Mouse (Mus musculus) thymus, postnatal 0 days (tissue): Measurements from ENCODE around the gene Olfr825. TPM values are rescaled to one million over a fixed set of nuclear protein-coding genes. Genes with fewer than 3 reads are reported as not detected.
"Not testable (repeated sequence)": the region's sequence is repeated elsewhere in the genome, so short reads cannot be mapped to it uniquely, and the experiment has no call there.

Source experiments
- DNase-seq: peaks from one replicate; pipeline ENCODE4 v3.0.0-alpha.2; 2015; ENCODE audit warnings: low spot score
- polyA plus RNA-seq: library from polyadenylated mRNA; unstranded; fragments of >200 nt; fragmentation: Nextera tagmentation; extraction: Ambion mirVana; gene quantifications from 2 replicates; pipeline ENCODE4 v1.2.1, GENCODE M21; 2015

Gene Olfr825
- not detected in 2 replicates for polyA plus RNA-seq

DNA sequence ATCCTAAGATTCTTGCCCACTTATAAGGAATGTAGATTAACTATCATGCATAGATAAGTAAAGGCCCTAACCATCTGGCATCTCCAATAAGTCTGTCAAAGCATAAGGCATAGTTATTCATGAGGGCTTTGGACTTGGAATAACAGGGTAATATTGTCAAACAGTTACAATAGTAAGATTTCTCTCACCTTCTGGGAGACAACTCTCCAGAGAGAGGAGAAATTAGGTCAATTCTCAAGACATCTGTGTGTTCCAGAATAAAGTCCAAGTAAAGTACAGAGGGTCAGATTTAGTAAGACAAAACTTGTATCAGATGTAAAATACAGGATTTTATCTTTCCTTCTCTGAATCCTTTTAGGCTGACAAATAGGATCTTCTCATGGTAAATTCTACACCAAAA, at the start of gene Olfr825:
TSS of gene Olfr825 (minus strand) at position 101 of the 400 bp plus-strand sequence.
- no peak for DNase-seq

GRCm38 (mm10) chr10:130214303-130214702, 47.7 kb upstream of the Olfr825 start, which contains the start of gene Olfr827:
TSS of gene Olfr827 (minus strand) at chr10:130214403.
- no peak for DNase-seq

DNA sequence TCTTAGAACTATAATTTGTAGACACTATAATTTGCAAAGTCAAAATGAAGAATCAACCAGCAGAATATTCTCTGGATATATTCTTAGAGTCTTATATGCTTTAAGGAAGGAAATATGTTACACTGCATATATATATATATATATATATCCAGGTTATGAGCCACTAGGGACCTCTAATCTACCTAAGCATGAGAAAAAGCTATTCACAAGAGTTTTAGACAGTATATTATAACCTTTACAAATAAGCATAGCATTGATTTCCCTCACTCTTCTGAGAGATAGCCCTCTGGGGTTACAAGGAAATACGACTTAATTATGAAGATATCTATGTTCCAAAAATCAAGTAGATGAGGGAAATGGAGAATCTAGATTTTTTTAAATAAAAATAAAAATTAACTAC, 17.5 kb upstream of the Olfr825 start, which contains the start of gene Olfr826:
TSS of gene Olfr826 (minus strand) at position 101 of the 400 bp plus-strand sequence.
- DNase-seq, result no peak

DNA sequence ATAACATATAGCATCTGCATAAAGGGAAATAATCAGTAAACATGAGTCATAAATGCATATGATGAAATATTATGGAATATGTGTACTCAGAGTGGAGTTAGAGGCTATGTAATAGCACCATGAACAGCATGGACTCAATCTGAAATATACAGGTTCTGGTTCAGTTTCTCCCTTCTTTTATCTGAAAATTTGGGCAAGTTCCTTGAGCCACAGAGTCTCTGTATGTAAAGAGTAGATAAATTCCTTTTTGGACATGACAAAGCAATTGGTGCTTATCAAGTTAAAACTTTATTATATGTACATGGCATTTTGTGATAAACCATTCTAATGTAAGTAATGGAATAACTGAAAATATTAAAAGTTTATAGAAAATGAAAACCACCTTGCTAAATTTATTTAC, 1.4 kb downstream of the Olfr825 start:
- no peak for DNase-seq

GRCm38 (mm10) chr10:130144121-130144520, 22.4 kb downstream of the Olfr825 start:
- DNase-seq, result no peak

DNA sequence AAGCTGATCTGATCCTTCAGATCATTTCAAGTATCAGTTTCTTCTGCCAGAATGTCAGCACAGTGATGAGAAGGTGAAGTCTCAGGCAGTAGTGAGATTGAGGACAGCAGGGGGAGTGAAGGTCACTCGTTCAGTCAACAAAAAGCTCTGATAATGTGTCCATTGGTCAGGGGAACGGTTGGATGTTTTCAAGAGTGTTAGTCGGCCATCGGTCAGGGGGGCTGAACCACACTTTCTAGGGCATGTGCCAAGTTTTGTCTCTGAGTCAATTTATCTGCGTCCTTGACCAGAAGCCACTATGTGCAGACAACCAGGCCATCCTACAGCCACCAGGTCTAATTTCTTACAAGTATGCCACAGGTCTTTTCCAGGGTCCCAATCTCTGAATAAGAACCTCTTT, 24.1 kb downstream of the Olfr825 start:
- DNase-seq, result not testable (repeated sequence)

DNA sequence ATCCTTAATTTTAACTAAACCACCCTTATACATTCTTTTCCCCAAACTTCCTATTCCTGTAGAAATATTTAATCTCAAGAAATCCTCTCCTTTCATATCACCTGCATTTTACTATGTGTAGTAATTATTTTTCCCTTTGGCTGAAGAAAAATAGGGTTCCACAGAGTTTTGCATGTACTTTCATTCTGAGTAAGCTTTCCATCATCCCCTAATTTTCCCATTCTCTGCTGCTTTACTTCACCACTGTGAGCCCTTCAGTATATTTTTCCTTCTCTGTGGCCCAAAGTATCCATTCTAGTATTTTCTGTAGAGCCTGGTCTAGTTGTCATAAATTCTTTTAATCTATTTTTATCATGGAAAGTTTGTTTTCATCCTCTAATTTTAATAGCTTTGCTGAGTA, 31.8 kb downstream of the Olfr825 start:
- DNase-seq, result no peak

DNA sequence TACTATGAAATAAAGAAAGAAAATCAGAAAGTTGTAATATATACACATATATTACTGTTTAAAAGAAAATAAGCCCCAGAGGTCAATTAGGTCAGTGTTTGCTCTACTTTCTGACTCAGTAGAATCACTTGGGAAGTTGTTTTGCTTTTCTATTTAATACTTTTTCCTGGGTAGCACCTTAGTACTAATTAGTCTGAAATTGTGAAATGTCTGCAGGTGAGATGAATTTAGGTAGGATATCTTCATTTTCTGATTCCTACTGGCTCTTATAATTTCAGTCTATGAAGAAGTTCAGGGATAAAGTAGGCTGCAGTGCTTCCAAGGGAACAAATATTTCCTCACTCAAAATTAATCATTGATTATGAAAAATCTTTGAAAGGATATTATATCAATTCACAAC, 36.7 kb downstream of the Olfr825 start, which contains the start of gene Olfr824:
TSS of gene Olfr824 (minus strand) at position 101 of the 400 bp plus-strand sequence.
- DNase-seq, result not testable (repeated sequence)

DNA sequence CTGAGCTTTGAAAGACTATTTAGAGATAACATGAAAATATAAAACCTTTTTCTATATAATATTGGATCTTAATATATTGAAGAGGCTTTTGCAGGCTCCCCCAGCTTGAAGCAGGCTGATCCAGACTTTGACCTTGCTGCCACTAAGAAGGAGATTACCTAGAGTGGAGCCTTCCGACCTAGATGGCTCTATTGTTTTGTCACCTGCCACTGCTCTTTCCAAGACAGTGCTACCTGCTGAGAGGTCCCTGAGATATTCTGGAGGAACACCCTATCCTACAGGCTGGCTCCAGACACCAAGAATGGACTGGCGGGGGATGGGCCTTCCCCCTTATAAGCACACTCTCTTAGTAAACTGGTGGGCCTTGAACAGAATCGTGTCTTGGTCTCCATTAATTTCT, 50.5 kb downstream of the Olfr825 start:
- DNase-seq, result not testable (repeated sequence)

GRCm38 (mm10) chr10:130115283-130115682, 51.3 kb downstream of the Olfr825 start, which contains the start of gene Olfr823:
TSS of gene Olfr823 (minus strand) at chr10:130115383.
- DNase-seq, result not testable (repeated sequence)

Other genes with a start within 250 kb of the Olfr825 start
- gene Olfr818, start 217.7 kb downstream of the Olfr825 start, polyA plus RNA-seq, result not detected in 2 replicates
- not detected in 2 replicates for gene Olfr819, start 199.5 kb downstream of the Olfr825 start, polyA plus RNA-seq
- not detected in 2 replicates for gene Olfr247, start 190.6 kb downstream of the Olfr825 start, polyA plus RNA-seq
- gene Gm10310, start 181.7 kb downstream of the Olfr825 start, polyA plus RNA-seq, result not detected in 2 replicates
- gene Olfr820, start 154.1 kb downstream of the Olfr825 start, polyA plus RNA-seq, result not detected in 2 replicates
- not detected in 2 replicates for gene Olfr821, start 136.4 kb downstream of the Olfr825 start, polyA plus RNA-seq
- gene Olfr822, start 95.6 kb downstream of the Olfr825 start, polyA plus RNA-seq, result not detected in 2 replicates
- not detected in 2 replicates for gene Olfr823, start 51.4 kb downstream of the Olfr825 start, polyA plus RNA-seq
- not detected in 2 replicates for gene Olfr824, start 36.8 kb downstream of the Olfr825 start, polyA plus RNA-seq
- gene Olfr826, start 17.4 kb upstream of the Olfr825 start, polyA plus RNA-seq, result not detected in 2 replicates
- gene Olfr827, start 47.6 kb upstream of the Olfr825 start, polyA plus RNA-seq, result not detected in 2 replicates
- gene Neurod4, start 113.5 kb upstream of the Olfr825 start, polyA plus RNA-seq, result 0.05 TPM in 2 replicates
- 143 and 188 TPM in 2 replicates for gene Tespa1, start 156.1 kb upstream of the Olfr825 start, polyA plus RNA-seq
- 0.68 and 1.4 TPM in 2 replicates for gene Vmn2r84, start 227.6 kb upstream of the Olfr825 start, polyA plus RNA-seq